Mouse (Mus musculus): ENCODE measurements around the gene Slc29a2.

The Slc29a2 gene

GRCm38 (mm10) chr19:5058801-5059771 is 35.4 kb downstream of the Slc29a2 start:
- no peak for DNase-seq (ENCODE audit: low read depth, low spot score)

- no peak for DNase-seq (ENCODE audit: low read depth, low spot score)
Measured at GRCm38 (mm10) chr19:5060365-5061330, 37.0 kb downstream of the Slc29a2 start.

GRCm38 (mm10) chr19:5062041-5062440 is 38.4 kb downstream of the Slc29a2 start:
- DNase-seq (ENCODE audit: low read depth, low spot score), result no peak

GRCm38 (mm10) chr19:5062446-5062845 is 38.8 kb downstream of the Slc29a2 start:
- DNase-seq (ENCODE audit: low read depth, low spot score), result no peak

GRCm38 (mm10) chr19:5065104-5065503 is 41.4 kb downstream of the Slc29a2 start:
- DNase-seq (ENCODE audit: low read depth, low spot score), result no peak

- no peak for DNase-seq (ENCODE audit: low read depth, low spot score)
Measured at GRCm38 (mm10) chr19:5067040-5067799, 43.6 kb downstream of the Slc29a2 start.

- DNase-seq (ENCODE audit: low read depth, low spot score), result no peak
Measured at GRCm38 (mm10) chr19:5067867-5068569, 44.4 kb downstream of the Slc29a2 start, which contains the start of gene Cd248. TSS of gene Cd248 (plus strand) at chr19:5068078.

GRCm38 (mm10) chr19:5068570-5069234 is 45.0 kb downstream of the Slc29a2 start:
- no peak for DNase-seq (ENCODE audit: low read depth, low spot score)

GRCm38 (mm10) chr19:5069486-5069885 is 45.8 kb downstream of the Slc29a2 start:
- no peak for DNase-seq (ENCODE audit: low read depth, low spot score)

- DNase-seq (ENCODE audit: low read depth, low spot score), result no peak
Measured at GRCm38 (mm10) chr19:5069978-5070377, 46.3 kb downstream of the Slc29a2 start.

- no peak for DNase-seq (ENCODE audit: low read depth, low spot score)
Measured at GRCm38 (mm10) chr19:5071077-5071476, 47.4 kb downstream of the Slc29a2 start.

- no peak for DNase-seq (ENCODE audit: low read depth, low spot score)
Measured at GRCm38 (mm10) chr19:5071545-5072369, 48.1 kb downstream of the Slc29a2 start.

- no peak for DNase-seq (ENCODE audit: low read depth, low spot score)
Measured at GRCm38 (mm10) chr19:5072389-5073019, 48.8 kb downstream of the Slc29a2 start.

GRCm38 (mm10) chr19:5073028-5073427 is 49.4 kb downstream of the Slc29a2 start:
- DNase-seq (ENCODE audit: low read depth, low spot score), result no peak

GRCm38 (mm10) chr19:5073518-5073917 is 49.9 kb downstream of the Slc29a2 start:
- no peak for DNase-seq (ENCODE audit: low read depth, low spot score)

GRCm38 (mm10) chr19:5079279-5079678 is 55.6 kb downstream of the Slc29a2 start:
- no peak for DNase-seq (ENCODE audit: low read depth, low spot score)

Data from brain, embryonic 18.5 days (tissue).